Comparison of ENCODE assay signal across 9 mouse cellular contexts in genomic region chr3:104789822-104790221, GRCm38 (mm10). TPM values are rescaled to one million over a fixed set of nuclear protein-coding genes. Genes with fewer than 3 reads are reported as not detected.
DNase-seq lines count a peak whose midpoint lies in the region; ATAC-seq and TF ChIP-seq lines count a peak whose summit lies in the region.
"Had no signal": no experiment of that assay in that cellular context is flagged by ENCODE, and none has a peak within 500 bp of the region (broad histone marks: within the 10 kb centered on the region; RNA-seq: fewer than 3 reads in every experiment).

No protein-coding gene starts in this region.

- no peak for DNase-seq in layer of hippocampus, adult 2 months (ENCODE audit: low spot score in 2 of 2)
- DNase-seq in layer of hippocampus, adult 18-20 months (ENCODE audit: low spot score in 2 of 2), result no peak
- peak; percentile 39 for DNase-seq in brain, adult 2 months (ENCODE audit: low read depth, low spot score)
- DNase-seq in kidney, postnatal 14 days, result peak; percentile 70
- no peak for DNase-seq in urinary bladder, adult 2 months (ENCODE audit: low spot score)

- H3K9me3 ChIP-seq in heart, embryonic 15.5 days (replicated peaks), result no peaks in the 10 kb centered on the region
- H3K9me3 ChIP-seq in midbrain, embryonic 12.5 days, result no peaks in the 10 kb centered on the region

- H3K36me3 ChIP-seq in heart, embryonic 15.5 days, result peaks cover 5% of the 10 kb centered on the region; the same call in 1 of the 2 replicates
- H3K36me3 ChIP-seq in midbrain, embryonic 12.5 days, result no peaks in the 10 kb centered on the region

- no peaks in the 10 kb centered on the region for H3K27me3 ChIP-seq in heart, embryonic 15.5 days
- peaks cover 49% of the 10 kb centered on the region for H3K27me3 ChIP-seq in midbrain, embryonic 12.5 days

- WGBS in heart, embryonic 15.5 days, result 10% methylated on average over 13 of the region's 13 CpGs
- 33% methylated on average over 13 of the region's 13 CpGs for WGBS in midbrain, embryonic 12.5 days

- ATAC-seq in heart, embryonic 15.5 days (replicated peaks; ENCODE audit: insufficient number of reproducible peaks, insufficient read depth, low FRiP score, low read depth), result no peak
- no peak for ATAC-seq in midbrain, embryonic 12.5 days (ENCODE audit: low FRiP score, low read depth)
- ATAC-seq in megakaryocyte-erythroid progenitor cell, adult 5-6 weeks (replicated peaks; ENCODE audit: low FRiP score, low TSS enrichment, poor library complexity, severe bottlenecking), result no peak

- peaks cover 55% of the 10 kb centered on the region for H3K4me1 ChIP-seq in heart, embryonic 15.5 days (replicated peaks)
- H3K4me1 ChIP-seq in midbrain, embryonic 12.5 days, result peaks cover 42% of the 10 kb centered on the region

- peak overlapping the region; percentile 81 for H3K9ac ChIP-seq in heart, embryonic 15.5 days
- peak overlapping the region; percentile 50; the same call in 1 of the 2 replicates for H3K9ac ChIP-seq in midbrain, embryonic 12.5 days (replicated peaks)

- peak overlapping the region; percentile 61 for H3K4me3 ChIP-seq in layer of hippocampus, adult 2 months
- H3K4me3 ChIP-seq in heart, embryonic 15.5 days, result peak overlapping the region; percentile 79
- peak overlapping the region; percentile 59 for H3K4me3 ChIP-seq in midbrain, embryonic 12.5 days

- TF ChIP-seq CTCF in layer of hippocampus, adult 2 months (conservative IDR thresholded peaks at IDR 0.05), result no peak

- H3K4me2 ChIP-seq in heart, embryonic 15.5 days, result peak overlapping the region; percentile 78
- H3K4me2 ChIP-seq in midbrain, embryonic 12.5 days (replicated peaks), result peak overlapping the region; percentile 88

- H3K27ac ChIP-seq in layer of hippocampus, adult 2 months, result peak overlapping the region; percentile 79; the same call in 1 of the 2 replicates
- peak overlapping the region; percentile 95 for H3K27ac ChIP-seq in heart, embryonic 15.5 days
- H3K27ac ChIP-seq in midbrain, embryonic 12.5 days (replicated peaks), result no peak overlapping the region

RNA-seq across cellular contexts. Expression of gene Rhoc, which starts 1.6 kb away (rescaled TPM):
- 10 to 100 TPM; 22.8 to 24.9 TPM for total RNA-seq in layer of hippocampus, adult 2 months (2021)
- total RNA-seq in layer of hippocampus, adult 18-20 months (2021), result 10 to 100 TPM; 20.5 to 21.6 TPM
- 170 and 177 TPM in 2 replicates for polyA plus RNA-seq in heart, embryonic 15.5 days (2015; fragmentation: Nextera tagmentation; extraction: Ambion mirVana)
- 69.3 and 78.9 TPM in 2 replicates for polyA plus RNA-seq in midbrain, embryonic 12.5 days (2016; fragmentation: Nextera tagmentation; extraction: Ambion mirVana)
- 124 and 138 TPM in 2 replicates for polyA plus RNA-seq in urinary bladder, adult 2 months (2012; rRNA removed)
- total RNA-seq in megakaryocyte-erythroid progenitor cell, adult 5-6 weeks (2014; fragmentation: Nextera tagmentation), result 1.1 TPM in 1 of 2 replicates, not detected in the other
- not detected in 2 replicates for total RNA-seq in megakaryocyte-erythroid progenitor cell, adult 5-6 weeks (2017)

RNA-seq across cellular contexts. Expression of gene Fam19a3, which starts 8.2 kb away (rescaled TPM):
- total RNA-seq in layer of hippocampus, adult 2 months (2021), result not detected
- not detected for total RNA-seq in layer of hippocampus, adult 18-20 months (2021)
- 0.78 and 0.95 TPM in 2 replicates for polyA plus RNA-seq in heart, embryonic 15.5 days (2015; fragmentation: Nextera tagmentation; extraction: Ambion mirVana)
- not detected in 2 replicates for polyA plus RNA-seq in midbrain, embryonic 12.5 days (2016; fragmentation: Nextera tagmentation; extraction: Ambion mirVana)
- 0.18 and 0.45 TPM in 2 replicates for polyA plus RNA-seq in urinary bladder, adult 2 months (2012; rRNA removed)
- not detected in 2 replicates for total RNA-seq in megakaryocyte-erythroid progenitor cell, adult 5-6 weeks (2014; fragmentation: Nextera tagmentation)
- total RNA-seq in megakaryocyte-erythroid progenitor cell, adult 5-6 weeks (2017), result not detected in 2 replicates
- total RNA-seq: left cerebral cortex, postnatal 14 days had no signal

RNA-seq across cellular contexts. Expression of gene Ppm1j, which starts 9.0 kb away (rescaled TPM):
- total RNA-seq in layer of hippocampus, adult 2 months (2021), result under 1 TPM in 1 of 2 experiments, not detected in 1; 0.46 TPM
- total RNA-seq in layer of hippocampus, adult 18-20 months (2021), result under 1 TPM; 0.37 to 0.38 TPM
- 33.6 and 33.9 TPM in 2 replicates for polyA plus RNA-seq in heart, embryonic 15.5 days (2015; fragmentation: Nextera tagmentation; extraction: Ambion mirVana)
- polyA plus RNA-seq in midbrain, embryonic 12.5 days (2016; fragmentation: Nextera tagmentation; extraction: Ambion mirVana), result 0.66 and 0.86 TPM in 2 replicates
- polyA plus RNA-seq in urinary bladder, adult 2 months (2012; rRNA removed), result 2.1 and 2.2 TPM in 2 replicates
- total RNA-seq in megakaryocyte-erythroid progenitor cell, adult 5-6 weeks (2014; fragmentation: Nextera tagmentation), result not detected in 2 replicates
- not detected in 2 replicates for total RNA-seq in megakaryocyte-erythroid progenitor cell, adult 5-6 weeks (2017)

RNA-seq across cellular contexts. Expression of gene Mov10, which starts 28.5 kb away (rescaled TPM):
- total RNA-seq in layer of hippocampus, adult 2 months (2021), result 10 to 100 TPM; 10.2 to 11.0 TPM
- 1 to 10 TPM; 7.9 to 9.7 TPM for total RNA-seq in layer of hippocampus, adult 18-20 months (2021)
- polyA plus RNA-seq in heart, embryonic 15.5 days (2015; fragmentation: Nextera tagmentation; extraction: Ambion mirVana), result 24.4 and 34.9 TPM in 2 replicates
- polyA plus RNA-seq in midbrain, embryonic 12.5 days (2016; fragmentation: Nextera tagmentation; extraction: Ambion mirVana), result 14.6 and 15.2 TPM in 2 replicates
- polyA plus RNA-seq in urinary bladder, adult 2 months (2012; rRNA removed), result 7.5 and 11.2 TPM in 2 replicates
- total RNA-seq in megakaryocyte-erythroid progenitor cell, adult 5-6 weeks (2014; fragmentation: Nextera tagmentation), result 11.0 and 17.3 TPM in 2 replicates
- total RNA-seq in megakaryocyte-erythroid progenitor cell, adult 5-6 weeks (2017), result 1.9 and 3.1 TPM in 2 replicates

Comparison
In these comparisons a context has a peak if more than half of its experiments do, and no peak if none do; other contexts are left out.
1. DNase-seq: peak in brain, adult 2 months (single experiment) and kidney, postnatal 14 days (single experiment); none in layer of hippocampus, adult 2 months (0 of 2), layer of hippocampus, adult 18-20 months (0 of 2) and urinary bladder, adult 2 months (single experiment).
2. RNA of gene Rhoc, which starts 1.6 kb away (total RNA-seq): 22.8 to 24.9 TPM in layer of hippocampus, adult 2 months and 20.5 to 21.6 TPM in layer of hippocampus, adult 18-20 months; 1.1 TPM in megakaryocyte-erythroid progenitor cell, adult 5-6 weeks; every median in the first group is over 10 times any median in the second.
3. Peak in every context shown above with its lines, with median percentiles within 50 percentile points of each other: H3K4me3 ChIP-seq.